Mouse (Mus musculus): ENCODE results near the gene Fitm2. TPM values are rescaled to one million over a fixed set of nuclear protein-coding genes. Genes with fewer than 3 reads are reported as not detected.

Fitm2 gene
- polyA plus RNA-seq, 1 experiment: 10.5 TPM

GRCm38 (mm10) chr2:163433971-163434370 lies 38.5 kb downstream of the Fitm2 start:
- no peak for TF ChIP-seq CTCF (IDR thresholded peaks at IDR 0.05; ENCODE audit: borderline replicate concordance, insufficient read depth, low read length)
- no peak for TF ChIP-seq POLR2A (IDR thresholded peaks at IDR 0.05; ENCODE audit: low read depth, low read length)
- Histone ChIP-seq H3K4me3 (ENCODE audit: insufficient read depth, low read length) (no peak overlapping the region), H3K27ac (ENCODE audit: insufficient read depth, low read length) (no peak overlapping the region), H3K4me1 (ENCODE audit: control insufficient read depth, insufficient read depth, low read length) (no peaks in the 10 kb centered on the region)

- no peak for TF ChIP-seq CTCF (IDR thresholded peaks at IDR 0.05; ENCODE audit: borderline replicate concordance, insufficient read depth, low read length)
- TF ChIP-seq POLR2A (IDR thresholded peaks at IDR 0.05; ENCODE audit: low read depth, low read length): no peak
- Histone ChIP-seq H3K27ac (ENCODE audit: insufficient read depth, low read length) (no peak overlapping the region), H3K4me3 (ENCODE audit: insufficient read depth, low read length) (no peak overlapping the region), H3K4me1 (ENCODE audit: control insufficient read depth, insufficient read depth, low read length) (no peaks in the 10 kb centered on the region)
Observed at GRCm38 (mm10) chr2:163431289-163431688, 41.1 kb downstream of the Fitm2 start.

- H3K4me3 ChIP-seq (ENCODE audit: insufficient read depth, low read length): no peak overlapping the region
- no peak overlapping the region for H3K27ac ChIP-seq (ENCODE audit: insufficient read depth, low read length)
- no peak for TF ChIP-seq POLR2A (IDR thresholded peaks at IDR 0.05; ENCODE audit: low read depth, low read length)
- TF ChIP-seq CTCF (IDR thresholded peaks at IDR 0.05; ENCODE audit: borderline replicate concordance, insufficient read depth, low read length): no peak
- H3K4me1 ChIP-seq (ENCODE audit: control insufficient read depth, insufficient read depth, low read length): no peaks in the 10 kb centered on the region
Observed at GRCm38 (mm10) chr2:163428346-163429011, 44.0 kb downstream of the Fitm2 start.

- TF ChIP-seq POLR2A (IDR thresholded peaks at IDR 0.05; ENCODE audit: low read depth, low read length) (no peak), CTCF (IDR thresholded peaks at IDR 0.05; ENCODE audit: borderline replicate concordance, insufficient read depth, low read length) (no peak)
Observed at GRCm38 (mm10) chr2:163424597-163424996, 47.8 kb downstream of the Fitm2 start, which contains the start of gene Oser1. Gene Oser1 (minus strand): TSS chr2:163424697.

GRCm38 (mm10) chr2:163422895-163423660 lies 49.4 kb downstream of the Fitm2 start:
- Histone ChIP-seq H3K4me1 (ENCODE audit: control insufficient read depth, insufficient read depth, low read length) (no peaks in the 10 kb centered on the region; the same call in 1 of the 2 replicates), H3K4me3 (ENCODE audit: insufficient read depth, low read length) (no peak overlapping the region), H3K27ac (ENCODE audit: insufficient read depth, low read length) (no peak overlapping the region)
- TF ChIP-seq CTCF (IDR thresholded peaks at IDR 0.05; ENCODE audit: borderline replicate concordance, insufficient read depth, low read length): no peak
- no peak; the same call in 1 of the 2 replicates for TF ChIP-seq POLR2A (IDR thresholded peaks at IDR 0.05; ENCODE audit: low read depth, low read length)

More at GRCm38 (mm10) chr2:163424597-163424996, 47.8 kb downstream of the Fitm2 start, which contains the start of gene Oser1:
- Histone ChIP-seq H3K27ac (ENCODE audit: insufficient read depth, low read length) (no peak within 1 kb of the TSS), H3K4me3 (ENCODE audit: insufficient read depth, low read length) (no peak within 1 kb of the TSS), H3K4me1 (ENCODE audit: control insufficient read depth, insufficient read depth, low read length) (no peaks in the 10 kb centered on the region; the same call in 1 of the 2 replicates)

GRCm38 (mm10) chr2:163420366-163420886 lies 52.0 kb downstream of the Fitm2 start:
- Histone ChIP-seq H3K4me1 (ENCODE audit: control insufficient read depth, insufficient read depth, low read length) (no peaks in the 10 kb centered on the region; the same call in 1 of the 2 replicates), H3K27ac (ENCODE audit: insufficient read depth, low read length) (peak overlapping the region; percentile 78; the same call in 1 of the 2 replicates), H3K4me3 (ENCODE audit: insufficient read depth, low read length) (peak overlapping the region; percentile 99)
- TF ChIP-seq POLR2A (IDR thresholded peaks at IDR 0.05; ENCODE audit: low read depth, low read length) (no peak; the same call in 1 of the 2 replicates), CTCF (IDR thresholded peaks at IDR 0.05; ENCODE audit: borderline replicate concordance, insufficient read depth, low read length) (no peak)

- H3K27ac ChIP-seq (ENCODE audit: insufficient read depth, low read length): peak overlapping the region; percentile 78
- peak; percentile 97 for TF ChIP-seq POLR2A (IDR thresholded peaks at IDR 0.05; ENCODE audit: low read depth, low read length)
- TF ChIP-seq CTCF (IDR thresholded peaks at IDR 0.05; ENCODE audit: borderline replicate concordance, insufficient read depth, low read length): no peak
Observed at GRCm38 (mm10) chr2:163419346-163420045, 52.9 kb downstream of the Fitm2 start.

GRCm38 (mm10) chr2:163418841-163419345 lies 53.5 kb downstream of the Fitm2 start:
- H3K4me1 ChIP-seq (ENCODE audit: control insufficient read depth, insufficient read depth, low read length): no peaks in the 10 kb centered on the region; the same call in 1 of the 2 replicates
- H3K4me3 ChIP-seq (ENCODE audit: insufficient read depth, low read length): peak overlapping the region; percentile 100
- TF ChIP-seq CTCF (IDR thresholded peaks at IDR 0.05; ENCODE audit: borderline replicate concordance, insufficient read depth, low read length): no peak
- TF ChIP-seq POLR2A (IDR thresholded peaks at IDR 0.05; ENCODE audit: low read depth, low read length): no peak; the same call in 1 of the 2 replicates
- peak overlapping the region; percentile 24 for H3K27ac ChIP-seq (ENCODE audit: insufficient read depth, low read length)

More at GRCm38 (mm10) chr2:163419346-163420045, 52.9 kb downstream of the Fitm2 start:
- H3K4me1 ChIP-seq (ENCODE audit: control insufficient read depth, insufficient read depth, low read length): no peaks in the 10 kb centered on the region; the same call in 1 of the 2 replicates
- peak overlapping the region; percentile 100 for H3K4me3 ChIP-seq (ENCODE audit: insufficient read depth, low read length)

GRCm38 (mm10) chr2:163417830-163418229 lies 54.6 kb downstream of the Fitm2 start:
- Histone ChIP-seq H3K4me3 (ENCODE audit: insufficient read depth, low read length) (peak overlapping the region; percentile 100), H3K27ac (ENCODE audit: insufficient read depth, low read length) (no peak overlapping the region), H3K4me1 (ENCODE audit: control insufficient read depth, insufficient read depth, low read length) (peaks cover 3% of the 10 kb centered on the region)
- no peak for TF ChIP-seq POLR2A (IDR thresholded peaks at IDR 0.05; ENCODE audit: low read depth, low read length)
- no peak for TF ChIP-seq CTCF (IDR thresholded peaks at IDR 0.05; ENCODE audit: borderline replicate concordance, insufficient read depth, low read length)

Data from embryonic fibroblast, embryonic 13.5 days (primary cell).